Mouse (Mus musculus): ENCODE measurements around the gene Zeb2.

- TF ChIP-seq CTCF (IDR thresholded peaks at IDR 0.05; ENCODE audit: borderline replicate concordance, extremely low read depth, insufficient read depth, insufficient read length), result no peak
- no peak for TF ChIP-seq POLR2A (IDR thresholded peaks at IDR 0.05; ENCODE audit: borderline replicate concordance, extremely low read depth, insufficient read depth, insufficient read length, poor library complexity, severe bottlenecking)
Observed at GRCm38 (mm10) chr2:44965834-44966555, 151.2 kb downstream of the Zeb2 start.
